Mouse (Mus musculus) right cerebral cortex, postnatal 4 days (tissue): ENCODE measurements at regions not wholly inside any gene's neighbourhood (a gene's known extent, or its start where the extent isn't known, plus 50 kb on each side); places are given as distances from the start of the nearest gene placed in this dataset.

Source experiments
- DNase-seq: peaks from one replicate; pipeline ENCODE4 v3.0.0-alpha.2; 2022

- DNase-seq, result no peak
Measured at GRCm38 (mm10) chr13:102143848-102144247, 375.8 kb upstream of the Pik3r1 start.

- DNase-seq, result no peak
Measured at GRCm38 (mm10) chr13:102148039-102148438, 380.0 kb upstream of the Pik3r1 start.

GRCm38 (mm10) chr13:102153785-102154608 lies 386.0 kb upstream of the Pik3r1 start:
- no peak for DNase-seq

- no peak for DNase-seq
Measured at GRCm38 (mm10) chr13:102154609-102154899, 386.5 kb upstream of the Pik3r1 start.

GRCm38 (mm10) chr13:102157369-102158130 lies 389.5 kb upstream of the Pik3r1 start:
- DNase-seq, result no peak

GRCm38 (mm10) chr13:102173382-102174234 lies 405.6 kb upstream of the Pik3r1 start:
- no peak for DNase-seq

- no peak for DNase-seq
Measured at GRCm38 (mm10) chr13:102174431-102174830, 406.4 kb upstream of the Pik3r1 start.

GRCm38 (mm10) chr13:102174896-102175295 lies 406.9 kb upstream of the Pik3r1 start:
- no peak for DNase-seq

GRCm38 (mm10) chr13:102175406-102175805 lies 407.4 kb upstream of the Pik3r1 start:
- DNase-seq, result no peak

- DNase-seq, result no peak
Measured at GRCm38 (mm10) chr13:102176456-102176855, 408.4 kb upstream of the Pik3r1 start.

GRCm38 (mm10) chr13:102194716-102195115 lies 426.7 kb upstream of the Pik3r1 start:
- DNase-seq, result no peak

- no peak for DNase-seq
Measured at GRCm38 (mm10) chr13:102202301-102202700, 434.3 kb upstream of the Pik3r1 start.

- DNase-seq, result no peak
Measured at GRCm38 (mm10) chr13:102218486-102218885, 450.5 kb upstream of the Pik3r1 start.

- DNase-seq, result no peak
Measured at GRCm38 (mm10) chr13:102231048-102231447, 462.3 kb upstream of the Cd180 start.

GRCm38 (mm10) chr13:102232291-102232936 lies 460.9 kb upstream of the Cd180 start:
- no peak for DNase-seq

GRCm38 (mm10) chr13:102250884-102251283 lies 442.5 kb upstream of the Cd180 start:
- DNase-seq, result no peak

- no peak for DNase-seq
Measured at GRCm38 (mm10) chr13:102251709-102252108, 441.6 kb upstream of the Cd180 start.

- no peak for DNase-seq
Measured at GRCm38 (mm10) chr13:102255401-102256371, 437.7 kb upstream of the Cd180 start.

- DNase-seq, result no peak
Measured at GRCm38 (mm10) chr13:102258207-102258606, 435.2 kb upstream of the Cd180 start.

- no peak for DNase-seq
Measured at GRCm38 (mm10) chr13:102273818-102274217, 419.5 kb upstream of the Cd180 start.

- no peak for DNase-seq
Measured at GRCm38 (mm10) chr13:102275296-102275695, 418.1 kb upstream of the Cd180 start.

- DNase-seq, result no peak
Measured at GRCm38 (mm10) chr13:102276885-102277284, 416.5 kb upstream of the Cd180 start.
